Mouse (Mus musculus) ovary, postnatal 10 days (tissue): ENCODE data around the gene Nav3.

Experiments used
- DNase-seq: peaks from one replicate; pipeline ENCODE4 v3.0.0; 2022; ENCODE audit warnings: low spot score

Nav3 gene

GRCm38 (mm10) chr10:109806782-109807493 lies 649.1 kb downstream of the Nav3 start:
- DNase-seq = no peak

GRCm38 (mm10) chr10:109803441-109803840 lies 652.6 kb downstream of the Nav3 start:
- DNase-seq = no peak

- DNase-seq = no peak
Observed at GRCm38 (mm10) chr10:109802236-109802635, 653.8 kb downstream of the Nav3 start.

- no peak for DNase-seq
Observed at GRCm38 (mm10) chr10:109799246-109799645, 656.8 kb downstream of the Nav3 start.

GRCm38 (mm10) chr10:109796981-109797380 lies 659.0 kb downstream of the Nav3 start:
- no peak for DNase-seq

GRCm38 (mm10) chr10:109793491-109793890 lies 662.5 kb downstream of the Nav3 start:
- no peak for DNase-seq

GRCm38 (mm10) chr10:109788728-109789127 lies 667.3 kb downstream of the Nav3 start:
- no peak for DNase-seq

GRCm38 (mm10) chr10:109779109-109779508 lies 676.9 kb downstream of the Nav3 start:
- DNase-seq = no peak

- no peak for DNase-seq
Observed at GRCm38 (mm10) chr10:109769092-109769491, 686.9 kb downstream of the Nav3 start.

GRCm38 (mm10) chr10:109765650-109766049 lies 690.4 kb downstream of the Nav3 start:
- DNase-seq = no peak

GRCm38 (mm10) chr10:109764412-109765101 lies 691.4 kb downstream of the Nav3 start:
- no peak for DNase-seq

- no peak for DNase-seq
Observed at GRCm38 (mm10) chr10:109758921-109759600, 696.9 kb downstream of the Nav3 start.

GRCm38 (mm10) chr10:109746901-109747300 lies 709.1 kb downstream of the Nav3 start:
- DNase-seq = no peak

GRCm38 (mm10) chr10:109741664-109742063 lies 714.3 kb downstream of the Nav3 start:
- DNase-seq = no peak

- no peak for DNase-seq
Observed at GRCm38 (mm10) chr10:109740326-109740725, 715.7 kb downstream of the Nav3 start.

GRCm38 (mm10) chr10:109723646-109724045 lies 732.4 kb downstream of the Nav3 start:
- DNase-seq = no peak

- no peak for DNase-seq
Observed at GRCm38 (mm10) chr10:109718808-109719207, 737.2 kb downstream of the Nav3 start.

- no peak for DNase-seq
Observed at GRCm38 (mm10) chr10:109718390-109718789, 737.6 kb downstream of the Nav3 start.

- DNase-seq = no peak
Observed at GRCm38 (mm10) chr10:109713001-109713400, 743.0 kb downstream of the Nav3 start.

- DNase-seq = no peak
Observed at GRCm38 (mm10) chr10:109699771-109700335, 756.2 kb downstream of the Nav3 start.

GRCm38 (mm10) chr10:109690564-109690963 lies 765.4 kb downstream of the Nav3 start:
- no peak for DNase-seq
